Mouse (Mus musculus): ENCODE measurements at regions not wholly inside any gene's neighbourhood (a gene's known extent, or its start where the extent isn't known, plus 50 kb on each side); places are given as distances from the start of the nearest gene placed in this dataset.

DNA sequence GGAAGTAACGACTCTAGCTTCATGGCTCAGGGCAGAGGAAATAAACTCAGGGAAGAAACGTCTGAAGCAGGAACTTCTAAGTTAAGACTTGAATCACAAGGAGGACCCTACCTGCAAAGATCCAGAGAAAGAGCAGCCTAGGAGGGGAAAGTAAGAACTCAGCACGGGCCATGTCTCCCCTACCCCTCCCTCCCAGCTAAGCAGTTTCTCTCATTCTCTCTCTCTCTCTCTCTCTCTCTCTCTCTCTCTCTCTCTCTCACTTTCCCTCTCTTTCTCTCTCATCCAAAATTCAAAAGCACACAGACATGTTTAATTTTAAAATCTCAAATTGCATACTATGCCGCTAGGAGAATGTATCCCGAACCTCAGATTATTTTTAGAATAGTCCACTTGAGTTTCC lies 267.3 kb downstream of the Dhx15 start:
- no peak for DNase-seq (ENCODE audit: low read depth)

- no peak for DNase-seq (ENCODE audit: low read depth)
Measured at GRCm38 (mm10) chr5:51922494-51922893, 267.8 kb downstream of the Dhx15 start.

GRCm38 (mm10) chr5:51917812-51918448 lies 272.4 kb downstream of the Dhx15 start:
- DNase-seq (ENCODE audit: low read depth): no peak

GRCm38 (mm10) chr5:51914731-51915130 lies 275.6 kb downstream of the Dhx15 start:
- DNase-seq (ENCODE audit: low read depth): no peak

DNA sequence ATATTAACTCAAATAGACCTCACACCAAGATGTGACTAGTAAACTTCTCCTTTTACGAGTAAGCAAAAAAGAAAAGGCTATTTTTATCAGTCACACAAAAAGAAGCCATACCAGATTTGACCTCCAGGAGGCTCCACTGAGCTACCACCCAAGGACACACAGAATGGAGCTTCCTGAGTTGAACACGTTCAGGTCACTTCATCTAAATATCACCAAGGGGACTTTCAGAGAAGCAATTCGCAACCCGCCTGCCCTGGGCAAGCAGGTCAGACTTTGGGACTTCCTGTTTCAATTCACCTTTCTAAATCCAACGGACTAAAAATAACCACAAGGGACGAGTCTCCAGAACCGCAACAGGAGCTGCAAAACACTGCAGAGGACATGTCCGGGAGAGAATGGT lies 281.5 kb downstream of the Dhx15 start:
- DNase-seq (ENCODE audit: low read depth): peak; percentile 7

DNA sequence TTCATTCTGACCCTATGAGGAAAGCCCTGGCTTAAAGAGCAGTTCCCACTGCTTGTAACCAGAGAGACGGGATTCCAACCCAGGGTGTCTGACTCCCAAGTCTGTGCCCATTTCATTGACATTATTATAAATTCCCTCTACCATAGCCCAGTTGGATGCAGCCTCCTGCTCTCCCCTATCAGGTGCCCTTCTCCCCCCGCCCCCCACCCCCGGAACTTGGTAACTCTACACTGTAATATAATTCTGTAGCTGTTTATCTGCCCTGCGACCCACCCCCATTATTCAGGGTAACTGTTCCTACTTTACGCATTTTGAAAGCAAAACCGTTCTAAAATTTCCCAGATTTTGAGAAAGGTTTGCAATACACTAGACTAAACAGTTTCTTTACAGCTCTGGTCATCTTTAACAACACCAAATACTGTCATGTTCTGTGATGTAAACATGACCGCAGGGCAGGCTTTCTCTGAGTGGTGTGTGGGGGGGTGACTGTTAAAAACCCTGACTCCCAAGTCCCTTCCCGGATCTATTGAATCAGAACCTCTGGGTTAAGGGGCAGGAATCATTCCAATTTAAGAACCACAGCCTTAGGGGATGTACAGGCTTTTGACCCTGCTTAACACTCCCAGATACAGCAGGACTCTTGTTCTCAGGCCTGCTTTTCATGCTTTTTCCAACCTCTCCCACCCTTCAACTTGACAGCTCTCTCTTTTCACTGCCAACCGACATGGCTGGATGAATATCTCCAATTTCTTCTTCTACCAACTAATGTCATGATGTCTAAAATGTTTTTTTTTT lies 283.8 kb downstream of the Dhx15 start:
- no peak for DNase-seq (ENCODE audit: low read depth)

GRCm38 (mm10) chr5:51894159-51894558 lies 296.2 kb downstream of the Dhx15 start:
- no peak for DNase-seq (ENCODE audit: low read depth)

- no peak for DNase-seq (ENCODE audit: low read depth)
Measured at GRCm38 (mm10) chr5:51891341-51891740, 299.0 kb downstream of the Dhx15 start.

DNA sequence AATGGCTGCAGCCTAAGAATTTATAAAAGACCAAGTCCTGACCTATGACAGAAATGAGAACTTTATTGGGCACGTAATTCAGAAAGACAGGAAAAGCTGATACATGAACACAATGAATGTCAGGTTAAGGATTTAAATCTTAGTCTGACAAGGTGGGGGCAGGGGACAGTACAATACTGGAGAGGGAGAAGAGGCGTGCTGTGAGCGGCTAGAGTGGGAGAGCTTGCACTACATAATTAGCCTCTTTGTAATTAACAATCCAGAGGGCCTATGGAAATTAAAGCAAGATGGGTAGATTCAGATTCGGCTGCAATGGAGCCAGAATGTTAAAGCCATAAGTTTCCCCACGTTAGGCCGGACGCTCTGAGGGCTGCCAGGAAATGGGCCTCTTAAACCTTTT lies 301.9 kb downstream of the Dhx15 start:
- no peak for DNase-seq (ENCODE audit: low read depth)

DNA sequence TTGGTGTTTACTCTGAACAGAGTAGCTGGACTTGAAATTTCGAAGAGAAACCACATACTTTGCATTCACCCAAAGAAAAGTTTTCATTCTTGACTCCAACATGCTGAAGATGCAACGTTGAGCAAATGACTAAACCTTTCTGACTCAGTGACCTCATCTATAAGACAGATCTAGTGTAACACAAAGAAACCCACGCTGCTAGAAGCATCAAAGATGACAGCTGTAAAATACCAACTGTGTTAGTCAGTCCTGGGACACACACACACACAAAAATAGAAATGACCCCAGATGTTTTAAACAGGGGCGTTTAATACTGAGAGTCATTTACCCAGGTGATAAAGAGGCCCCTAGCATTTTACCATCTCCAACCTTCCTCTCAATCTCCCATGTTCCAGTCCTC lies 307.7 kb downstream of the Dhx15 start:
- DNase-seq (ENCODE audit: low read depth): no peak

DNA sequence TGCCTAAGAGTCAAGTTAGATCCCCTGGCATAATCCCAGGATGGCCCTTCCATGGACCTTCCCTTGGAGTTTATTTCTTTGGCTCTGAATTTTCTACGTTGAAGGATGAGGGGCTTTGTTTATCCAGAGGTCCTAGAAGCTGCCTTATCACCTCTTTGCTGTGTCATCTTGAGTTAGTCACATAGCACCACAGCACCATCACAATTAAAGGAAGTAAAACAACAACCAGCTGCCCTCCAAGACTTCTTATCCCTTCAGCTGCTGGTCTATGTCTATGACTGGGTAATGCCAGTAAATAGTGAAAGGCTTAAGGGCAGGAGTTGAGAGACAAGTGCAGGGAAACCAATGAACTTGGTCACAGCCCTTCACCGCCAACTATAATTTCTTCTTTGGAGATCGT lies 308.1 kb downstream of the Dhx15 start:
- no peak for DNase-seq (ENCODE audit: low read depth)

DNA sequence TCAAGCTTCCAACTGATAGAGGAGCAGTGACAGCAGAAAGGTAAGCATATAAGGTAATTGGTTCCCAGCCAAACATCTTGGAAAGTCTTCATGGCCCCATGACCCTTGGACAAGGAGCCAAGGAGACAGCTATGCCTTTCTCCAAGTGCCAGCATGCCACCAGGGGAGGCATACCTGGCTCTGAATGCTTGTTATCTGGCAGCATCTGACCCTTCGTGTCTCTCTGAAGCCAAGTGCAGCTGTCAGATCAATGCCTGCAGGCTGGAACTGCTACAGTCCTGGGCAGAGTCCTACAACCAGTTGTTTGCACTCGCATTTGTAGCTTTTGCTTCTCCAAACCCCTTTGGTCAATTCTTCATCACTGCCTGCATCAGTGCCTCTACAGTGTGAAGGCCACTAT lies 309.3 kb upstream of the Ppargc1a start:
- no peak for DNase-seq (ENCODE audit: low read depth)

- DNase-seq (ENCODE audit: low read depth): no peak
Measured at GRCm38 (mm10) chr5:51873571-51873970, 306.0 kb upstream of the Ppargc1a start.

GRCm38 (mm10) chr5:51871735-51872134 lies 304.2 kb upstream of the Ppargc1a start:
- DNase-seq (ENCODE audit: low read depth): no peak

- DNase-seq (ENCODE audit: low read depth): no peak
Measured at GRCm38 (mm10) chr5:51868223-51868713, 300.7 kb upstream of the Ppargc1a start.

DNA sequence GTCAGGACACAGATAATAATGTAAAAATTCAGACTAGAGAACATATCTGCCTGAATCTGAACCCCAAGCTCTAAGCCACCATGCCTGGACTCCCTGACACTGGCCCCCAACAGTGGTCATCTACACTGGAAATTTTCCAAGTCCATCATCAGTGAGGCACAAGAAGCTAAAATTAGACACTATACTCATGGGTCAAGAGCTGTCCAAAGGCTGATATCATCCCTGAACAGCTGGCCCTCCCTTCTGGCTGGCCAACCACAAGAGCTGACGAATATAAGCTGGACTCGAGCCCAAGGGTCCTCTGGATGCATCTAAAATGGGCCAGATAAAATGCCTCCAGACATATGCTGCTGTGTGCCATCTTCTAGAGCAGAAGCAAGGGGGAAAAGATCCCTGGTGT lies 298.5 kb upstream of the Ppargc1a start:
- DNase-seq (ENCODE audit: low read depth): no peak

GRCm38 (mm10) chr5:51860496-51860895 lies 293.0 kb upstream of the Ppargc1a start:
- no peak for DNase-seq (ENCODE audit: low read depth)

- DNase-seq (ENCODE audit: low read depth): peak; percentile 2
Measured at GRCm38 (mm10) chr5:51853456-51854124, 286.1 kb upstream of the Ppargc1a start.

DNA sequence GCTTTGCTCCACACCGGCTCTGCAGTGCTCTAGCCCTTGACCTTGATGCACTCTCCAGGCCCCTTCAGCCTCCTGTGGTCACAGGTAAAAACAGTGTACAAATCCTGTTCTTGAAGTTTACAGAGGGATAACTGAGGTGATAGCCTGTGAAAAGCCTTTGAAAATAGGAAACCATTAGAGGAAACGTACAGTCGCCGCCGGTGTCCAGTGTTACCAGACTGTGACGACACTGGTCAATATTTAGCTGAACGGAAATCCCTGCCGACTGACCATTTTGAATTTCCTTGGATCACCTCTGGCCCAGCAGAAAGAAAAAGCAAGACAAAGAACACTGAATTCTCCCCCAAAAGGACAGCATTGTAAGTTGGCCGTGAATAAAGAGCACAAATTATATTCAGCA lies 282.6 kb upstream of the Ppargc1a start:
- DNase-seq (ENCODE audit: low read depth): no peak

DNA sequence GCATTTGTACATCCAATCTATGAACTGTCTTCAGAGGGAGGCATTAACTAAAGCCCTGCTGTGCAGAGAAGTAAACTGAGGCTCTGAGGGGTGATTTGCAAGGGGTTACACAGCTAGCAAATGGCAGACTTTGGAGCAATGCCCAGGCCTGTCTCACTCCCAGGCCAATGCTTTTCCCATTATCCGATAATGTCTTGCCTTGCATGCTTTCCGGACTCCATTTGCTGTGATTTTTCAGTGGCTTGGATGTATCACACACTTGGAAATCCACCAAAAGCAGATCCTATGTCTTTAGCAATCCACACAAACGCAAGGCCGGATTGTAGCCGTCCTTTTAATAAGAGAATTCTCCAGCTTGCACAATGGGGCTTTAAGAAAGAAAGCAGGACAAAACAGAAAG lies 281.7 kb upstream of the Ppargc1a start:
- DNase-seq (ENCODE audit: low read depth): no peak

DNA sequence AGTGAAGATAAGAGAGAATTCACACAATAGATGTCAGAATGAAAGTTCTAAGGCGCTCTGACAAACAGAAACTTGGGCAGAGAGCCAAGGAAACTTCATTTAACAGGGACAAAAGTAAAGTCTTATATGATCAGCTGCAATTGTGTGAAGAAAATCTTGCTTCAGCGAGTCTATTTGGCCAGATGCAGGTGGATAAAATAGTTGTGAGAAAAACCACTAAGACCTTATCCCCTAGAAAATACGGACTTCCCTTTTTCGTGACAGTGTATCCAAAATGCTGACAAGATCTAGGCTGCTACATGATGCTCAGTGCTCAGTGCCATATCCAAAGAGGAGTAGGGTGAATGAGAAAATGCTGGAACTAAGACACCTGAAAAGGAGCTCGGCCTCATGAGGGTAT lies 274.7 kb upstream of the Ppargc1a start:
- DNase-seq (ENCODE audit: low read depth): no peak

GRCm38 (mm10) chr5:51841763-51842162 lies 274.2 kb upstream of the Ppargc1a start:
- no peak for DNase-seq (ENCODE audit: low read depth)
